Comparison of ENCODE assay signal across 8 mouse cellular contexts in genomic region chr2:34526527-34527371, GRCm38 (mm10).
DNase-seq lines count a peak whose midpoint lies in the region; ATAC-seq lines count a peak whose summit lies in the region.
"Had no signal": no experiment of that assay in that cellular context is flagged by ENCODE, and none has a peak within 500 bp of the region (broad histone marks: within the 10 kb centered on the region; RNA-seq: fewer than 3 reads in every experiment).

No protein-coding gene starts in this region.

- H3K9ac ChIP-seq in embryonic facial prominence, embryonic 14.5 days (ENCODE audit: low read depth, low read length), result no peak overlapping the region
- H3K9ac ChIP-seq in hindbrain, embryonic 12.5 days, result no peak overlapping the region
- H3K9ac ChIP-seq in midbrain, embryonic 14.5 days (replicated peaks; ENCODE audit: low read length), result no peak overlapping the region
- H3K9ac ChIP-seq: liver, embryonic 13.5 days had no signal

- H3K9me3 ChIP-seq in embryonic facial prominence, embryonic 14.5 days (ENCODE audit: control insufficient read depth, low read length), result no peaks in the 10 kb centered on the region
- no peaks in the 10 kb centered on the region for H3K9me3 ChIP-seq in hindbrain, embryonic 12.5 days (replicated peaks)
- no peaks in the 10 kb centered on the region for H3K9me3 ChIP-seq in midbrain, embryonic 14.5 days (ENCODE audit: control insufficient read depth, low read length)
- H3K9me3 ChIP-seq: liver, embryonic 13.5 days had no signal

- DNase-seq in ovary, postnatal 36 days (ENCODE audit: low spot score), result peak; percentile 42
- no peak for DNase-seq in ovary, postnatal 10 days (ENCODE audit: low spot score)
- peak; percentile 92 for DNase-seq in embryonic facial prominence, embryonic 14.5 days (ENCODE audit: low spot score)
- DNase-seq in midbrain, embryonic 14.5 days, result peak; percentile 36
- no peak for DNase-seq in layer of hippocampus, postnatal 25 days (ENCODE audit: extremely low spot score in 1 of 2, low spot score in 1 of 2)
- DNase-seq: liver, embryonic 13.5 days had no signal

- WGBS in embryonic facial prominence, embryonic 14.5 days, result 19% methylated on average over 15 of the region's 15 CpGs
- 46% methylated on average over 15 of the region's 15 CpGs for WGBS in hindbrain, embryonic 12.5 days
- WGBS in midbrain, embryonic 14.5 days, result 44% methylated on average over 15 of the region's 15 CpGs

- H3K4me1 ChIP-seq in embryonic facial prominence, embryonic 14.5 days (ENCODE audit: control insufficient read depth, insufficient read depth, low read length), result peaks cover 43% of the 10 kb centered on the region
- peaks cover 27% of the 10 kb centered on the region for H3K4me1 ChIP-seq in hindbrain, embryonic 12.5 days
- H3K4me1 ChIP-seq in midbrain, embryonic 14.5 days (ENCODE audit: control insufficient read depth, insufficient read depth, low read length), result peaks cover 20% of the 10 kb centered on the region
- H3K4me1 ChIP-seq: liver, embryonic 13.5 days had no signal

- peak overlapping the region; percentile 29 for H3K4me2 ChIP-seq in embryonic facial prominence, embryonic 14.5 days (ENCODE audit: low read depth, low read length)
- no peak overlapping the region for H3K4me2 ChIP-seq in hindbrain, embryonic 12.5 days (replicated peaks)
- no peak overlapping the region for H3K4me2 ChIP-seq in midbrain, embryonic 14.5 days (ENCODE audit: low read length)
- H3K4me2 ChIP-seq: liver, embryonic 13.5 days had no signal

- no peaks in the 10 kb centered on the region for H3K27me3 ChIP-seq in embryonic facial prominence, embryonic 14.5 days (replicated peaks; ENCODE audit: control insufficient read depth, insufficient read depth, low read length)
- H3K27me3 ChIP-seq in hindbrain, embryonic 12.5 days, result no peaks in the 10 kb centered on the region
- no peaks in the 10 kb centered on the region for H3K27me3 ChIP-seq in midbrain, embryonic 14.5 days (ENCODE audit: control insufficient read depth, insufficient read depth, low read length)
- H3K27me3 ChIP-seq: liver, embryonic 13.5 days had no signal

- H3K36me3 ChIP-seq in embryonic facial prominence, embryonic 14.5 days (ENCODE audit: control insufficient read depth, insufficient read depth, low read length), result no peaks in the 10 kb centered on the region
- no peaks in the 10 kb centered on the region for H3K36me3 ChIP-seq in hindbrain, embryonic 12.5 days
- no peaks in the 10 kb centered on the region for H3K36me3 ChIP-seq in midbrain, embryonic 14.5 days (ENCODE audit: control insufficient read depth, insufficient read depth, low read length)

- ATAC-seq in embryonic facial prominence, embryonic 14.5 days (ENCODE audit: low read depth), result peak; percentile 83
- ATAC-seq in hindbrain, embryonic 12.5 days (ENCODE audit: low FRiP score), result peak; percentile 50; the same call in 1 of the 2 replicates
- ATAC-seq in midbrain, embryonic 14.5 days (ENCODE audit: low FRiP score, low TSS enrichment), result no peak
- no peak for ATAC-seq in megakaryocyte progenitor cell, adult 5-6 weeks (replicated peaks; ENCODE audit: poor library complexity)

- H3K4me3 ChIP-seq in embryonic facial prominence, embryonic 14.5 days (ENCODE audit: low read depth, low read length), result no peak overlapping the region
- H3K4me3 ChIP-seq in hindbrain, embryonic 12.5 days, result no peak overlapping the region
- no peak overlapping the region for H3K4me3 ChIP-seq in midbrain, embryonic 14.5 days (replicated peaks; ENCODE audit: low read depth, low read length)
- H3K4me3 ChIP-seq: liver, embryonic 13.5 days had no signal

- peak overlapping the region; percentile 71 for H3K27ac ChIP-seq in embryonic facial prominence, embryonic 14.5 days (replicated peaks; ENCODE audit: low read depth, low read length)
- no peak overlapping the region for H3K27ac ChIP-seq in hindbrain, embryonic 12.5 days
- H3K27ac ChIP-seq in midbrain, embryonic 14.5 days (replicated peaks; ENCODE audit: low read depth, low read length), result 0 out of 2 replicates have a peak overlapping the region, but pooled peaks have one; percentile 8
- H3K27ac ChIP-seq: liver, embryonic 13.5 days had no signal

Comparison
In these comparisons a context has a peak if more than half of its experiments do, and no peak if none do; other contexts are left out.
1. DNase-seq: peak in ovary, postnatal 36 days (single experiment), embryonic facial prominence, embryonic 14.5 days (single experiment) and midbrain, embryonic 14.5 days (single experiment); none in ovary, postnatal 10 days (single experiment) and layer of hippocampus, postnatal 25 days (0 of 2).
2. ATAC-seq: peak in embryonic facial prominence, embryonic 14.5 days (single experiment) and hindbrain, embryonic 12.5 days (single experiment); none in midbrain, embryonic 14.5 days (single experiment) and megakaryocyte progenitor cell, adult 5-6 weeks (single experiment).